Mouse (Mus musculus): ENCODE measurements around the gene Ofd1. TPM values are rescaled to one million over a fixed set of nuclear protein-coding genes. Genes with fewer than 3 reads are reported as not detected.

Ofd1 gene
- 1 to 10 TPM; 3.9 to 6.1 TPM for total RNA-seq (2021)
- long read RNA-seq, experiment 1, full-length matches to known transcripts: 3 of 9 reads
- long read RNA-seq, experiment 1, partial matches to known transcripts: 6 of 9 reads
- long read RNA-seq, experiment 1, other reads (novel, unspliced or antisense): 0 of 9 reads
- long read RNA-seq, experiment 2, full-length matches to known transcripts: 2 of 5 reads
- long read RNA-seq, experiment 2, partial matches to known transcripts: 3 of 5 reads
- long read RNA-seq, experiment 2, other reads (novel, unspliced or antisense): 0 of 5 reads

- DNase-seq: peak; percentile 80 to 88
- intact Hi-C loops (cut with DNase I): loop anchor here (2.0 kb wide), 1 partner anchor 70 kb away; no protein-coding TSS in a partner anchor
Measured at GRCm38 (mm10) chrX:166440616-166441063, at the start of gene Ofd1. TSS of gene Ofd1 (minus strand) at chrX:166440704.

- intact Hi-C loops (cut with DNase I): no loop called here
- DNase-seq: peak; percentile 86 to 89
Measured at GRCm38 (mm10) chrX:166479365-166479983, 39.0 kb upstream of the Ofd1 start, which contains the start of gene Rab9. TSS of gene Rab9 (minus strand) at chrX:166479867.

GRCm38 (mm10) chrX:166478631-166479364, 38.3 kb upstream of the Ofd1 start:
- intact Hi-C loops (cut with DNase I): no loop called here
- peak in 1 of 2 experiments; percentile 14 for DNase-seq

GRCm38 (mm10) chrX:166477393-166477792, 36.9 kb upstream of the Ofd1 start:
- no peak for DNase-seq
- intact Hi-C loops (cut with DNase I): no loop called here

- intact Hi-C loops (cut with DNase I): no loop called here
- no peak for DNase-seq
Measured at GRCm38 (mm10) chrX:166472612-166473011, 32.1 kb upstream of the Ofd1 start.

GRCm38 (mm10) chrX:166468321-166468720, 27.8 kb upstream of the Ofd1 start:
- no peak for DNase-seq

GRCm38 (mm10) chrX:166455525-166455924, 15.0 kb upstream of the Ofd1 start:
- intact Hi-C loops (cut with DNase I): no loop called here
- no peak for DNase-seq

More at GRCm38 (mm10) chrX:166468321-166468720, 27.8 kb upstream of the Ofd1 start:
- intact Hi-C loops (cut with DNase I): no loop called here

- DNase-seq: no peak
- intact Hi-C loops (cut with DNase I): no loop called here
Measured at GRCm38 (mm10) chrX:166454331-166454730, 13.8 kb upstream of the Ofd1 start.

GRCm38 (mm10) chrX:166453532-166453931, 13.0 kb upstream of the Ofd1 start:
- DNase-seq: no peak
- intact Hi-C loops (cut with DNase I): no loop called here

- intact Hi-C loops (cut with DNase I): no loop called here
- DNase-seq: no peak
Measured at GRCm38 (mm10) chrX:166444552-166444951, 4.0 kb upstream of the Ofd1 start.

GRCm38 (mm10) chrX:166440036-166440615, 378 bp downstream of the Ofd1 start, which contains the start of gene Trappc2:
TSS of gene Trappc2 (plus strand) at chrX:166440574.
- peak in 1 of 2 experiments; percentile 4 for DNase-seq
- intact Hi-C loops (cut with DNase I): loop anchor here (2.0 kb wide), 1 partner anchor 71 kb away; no protein-coding TSS in a partner anchor

- no peak for DNase-seq
- intact Hi-C loops (cut with DNase I): no loop called here
Measured at GRCm38 (mm10) chrX:166434812-166435211, 5.7 kb downstream of the Ofd1 start.

- intact Hi-C loops (cut with DNase I): loop anchor here (10.0 kb wide), 1 partner anchor 239 kb away; no protein-coding TSS in a partner anchor
- DNase-seq: no peak
Measured at GRCm38 (mm10) chrX:166416196-166416595, 24.3 kb downstream of the Ofd1 start.

GRCm38 (mm10) chrX:166407865-166408264, 32.6 kb downstream of the Ofd1 start:
- DNase-seq: no peak
- intact Hi-C loops (cut with DNase I): loop anchor here (10.0 kb wide), 1 partner anchor 63 kb away; no protein-coding TSS in a partner anchor

- intact Hi-C loops (cut with DNase I): no loop called here
- DNase-seq: no peak
Measured at GRCm38 (mm10) chrX:166393753-166394152, 46.8 kb downstream of the Ofd1 start.

GRCm38 (mm10) chrX:166386656-166387055, 53.8 kb downstream of the Ofd1 start:
- no peak for DNase-seq
- intact Hi-C loops (cut with DNase I): loop anchor here (10.0 kb wide), 1 partner anchor 628 kb away; no protein-coding TSS in a partner anchor

- no peak for DNase-seq
- intact Hi-C loops (cut with DNase I): loop anchor here (10.0 kb wide), 1 partner anchor 630 kb away; no protein-coding TSS in a partner anchor
Measured at GRCm38 (mm10) chrX:166384935-166385334, 55.6 kb downstream of the Ofd1 start.

- intact Hi-C loops (cut with DNase I): loop anchor here (10.0 kb wide), 1 partner anchor 631 kb away; no protein-coding TSS in a partner anchor
- no peak for DNase-seq
Measured at GRCm38 (mm10) chrX:166383606-166384005, 56.9 kb downstream of the Ofd1 start.

GRCm38 (mm10) chrX:166378652-166379051, 61.9 kb downstream of the Ofd1 start:
- intact Hi-C loops (cut with DNase I): no loop called here
- DNase-seq: no peak

- no peak for DNase-seq
- intact Hi-C loops (cut with DNase I): no loop called here
Measured at GRCm38 (mm10) chrX:166376681-166377328, 63.7 kb downstream of the Ofd1 start.
